ENCODE assay signal across 21 mouse cellular contexts in genomic region chr2:57208472-57209083, GRCm38 (mm10).
"Had no signal": no experiment of that assay in that cellular context is flagged by ENCODE, and none has a peak within 500 bp of the region (broad histone marks: within the 10 kb centered on the region; RNA-seq: fewer than 3 reads in every experiment).

No protein-coding gene starts in this region.

- H3K4me1 ChIP-seq: limb, embryonic 15.5 days; midbrain, embryonic 12.5 days; midbrain, embryonic 15.5 days; neural tube, embryonic 12.5 days; neural tube, embryonic 15.5 days; stomach, embryonic 15.5 days had no signal

- H3K36me3 ChIP-seq: limb, embryonic 12.5 days; limb, embryonic 15.5 days; midbrain, embryonic 12.5 days; midbrain, embryonic 15.5 days; neural tube, embryonic 12.5 days; neural tube, embryonic 15.5 days; stomach, embryonic 15.5 days had no signal

- ATAC-seq: liver, postnatal 0 days; lung, postnatal 0 days; midbrain, embryonic 15.5 days had no signal

- H3K27me3 ChIP-seq: limb, embryonic 12.5 days; limb, embryonic 15.5 days; midbrain, embryonic 12.5 days; midbrain, embryonic 15.5 days; neural tube, embryonic 12.5 days; neural tube, embryonic 15.5 days; stomach, embryonic 15.5 days had no signal

- DNase-seq: kidney, adult 2 months; kidney, postnatal 25 days; layer of hippocampus, adult 9-11 months; liver, postnatal 0 days; lung, embryonic 14.5 days; lung, postnatal 36 days; right cerebral cortex, adult 18-20 months; right cerebral cortex, postnatal 14 days; right cerebral cortex, postnatal 4 days; thymus, postnatal 4 days had no signal

- H3K27ac ChIP-seq: kidney, postnatal 0 days; layer of hippocampus, adult 2 months; limb, embryonic 12.5 days; limb, embryonic 15.5 days; liver, embryonic 14.5 days; midbrain, embryonic 12.5 days; midbrain, embryonic 15.5 days; neural tube, embryonic 12.5 days; neural tube, embryonic 15.5 days; stomach, embryonic 15.5 days had no signal

- H3K4me3 ChIP-seq: layer of hippocampus, adult 2 months; limb, embryonic 12.5 days; limb, embryonic 15.5 days; midbrain, embryonic 12.5 days; midbrain, embryonic 15.5 days; neural tube, embryonic 12.5 days; neural tube, embryonic 15.5 days; stomach, embryonic 15.5 days had no signal

- H3K9me3 ChIP-seq: limb, embryonic 15.5 days; midbrain, embryonic 15.5 days; stomach, embryonic 15.5 days had no signal
